Mouse (Mus musculus): ENCODE data around the gene Qk.

Qk gene

DNA sequence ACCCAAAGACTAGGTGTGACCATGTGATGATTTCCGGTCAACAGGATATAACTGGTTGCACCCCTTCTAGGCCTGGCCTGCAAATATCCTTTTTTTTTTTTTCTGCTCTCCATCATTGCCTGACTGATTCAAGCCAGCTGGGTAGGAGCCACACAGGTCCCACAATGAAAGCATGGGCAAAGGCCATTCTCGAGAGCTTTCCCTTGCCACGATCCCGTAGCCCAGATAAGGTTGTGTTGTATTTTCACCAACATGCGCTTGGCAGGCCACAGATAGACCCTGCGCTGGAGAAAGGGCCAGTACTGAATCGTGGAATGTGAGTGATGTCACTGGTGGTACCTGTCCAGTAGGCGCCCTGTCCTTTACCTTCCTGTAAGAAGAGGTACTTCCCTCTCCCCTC, 13.7 kb upstream of the Qk start:
- Histone ChIP-seq H3K36me3 (ENCODE audit: insufficient read depth, low read length) (no peaks in the 10 kb centered on the region), H3K4me3 (replicated peaks; ENCODE audit: low read length) (no peak overlapping the region), H3K9me3 (ENCODE audit: low read length) (no peaks in the 10 kb centered on the region), H3K27me3 (ENCODE audit: insufficient read depth, low read length) (peaks cover 7% of the 10 kb centered on the region; the same call in 1 of the 2 replicates), H3K4me1 (replicated peaks; ENCODE audit: low read depth, low read length) (peaks cover 67% of the 10 kb centered on the region)
- no peak for TF ChIP-seq CTCF (conservative IDR thresholded peaks at IDR 0.05; ENCODE audit: low read length)
- TF ChIP-seq NANOG (IDR thresholded peaks at IDR 0.05; ENCODE audit: borderline replicate concordance, low read length) = no peak

DNA sequence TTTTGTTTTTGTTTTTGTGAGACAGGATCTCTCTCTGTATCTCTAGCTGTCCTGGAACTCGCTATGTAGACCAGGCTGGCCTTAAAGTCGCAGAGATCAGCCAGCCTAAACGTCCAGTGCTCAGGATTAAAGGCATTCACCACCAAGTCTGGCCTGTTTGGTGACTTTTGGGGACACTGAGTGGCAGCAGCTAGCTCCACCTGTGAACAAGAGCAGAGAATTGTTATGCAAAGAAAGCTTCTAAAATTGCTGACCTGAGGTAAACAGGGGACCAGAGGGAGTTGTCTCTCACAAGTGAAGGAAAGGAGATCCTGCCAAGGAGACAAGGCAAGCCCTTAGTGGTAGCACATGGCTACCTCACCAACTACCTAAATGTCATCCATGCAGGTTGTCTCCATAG, 12.5 kb upstream of the Qk start:
- no peaks in the 10 kb centered on the region for H3K36me3 ChIP-seq (ENCODE audit: insufficient read depth, low read length)
- H3K4me1 ChIP-seq (replicated peaks; ENCODE audit: low read depth, low read length) = peaks cover 62% of the 10 kb centered on the region
- H3K9me3 ChIP-seq (ENCODE audit: low read length) = peaks cover 8% of the 10 kb centered on the region; the same call in 1 of the 2 replicates
- TF ChIP-seq POU5F1 (IDR thresholded peaks at IDR 0.05; ENCODE audit: borderline replicate concordance, low read length) (no peak), NANOG (IDR thresholded peaks at IDR 0.05; ENCODE audit: borderline replicate concordance, low read length) (no peak), CTCF (conservative IDR thresholded peaks at IDR 0.05; ENCODE audit: low read length) (no peak)
- H3K4me3 ChIP-seq (replicated peaks; ENCODE audit: low read length) = no peak overlapping the region
- H3K27me3 ChIP-seq (ENCODE audit: insufficient read depth, low read length) = peaks cover 7% of the 10 kb centered on the region; the same call in 1 of the 2 replicates

DNA sequence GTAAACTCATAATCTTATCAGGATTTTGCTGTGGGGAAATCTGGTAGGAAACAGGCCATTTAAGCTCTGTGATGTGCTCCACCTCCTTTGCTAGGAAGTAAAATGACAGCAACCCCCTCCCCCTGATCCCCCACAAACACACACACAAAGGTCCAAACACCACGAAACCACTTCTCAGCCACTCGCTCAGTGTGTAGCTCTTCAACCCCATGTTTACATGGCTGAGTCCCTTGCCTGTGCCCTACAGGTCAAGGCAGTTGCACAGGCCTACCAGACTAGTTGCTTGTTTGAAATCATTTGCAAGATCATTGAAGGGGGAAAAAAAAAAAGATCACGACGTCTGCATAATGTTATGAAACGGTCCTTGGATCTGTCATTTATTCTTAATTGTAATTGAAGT, 9.8 kb upstream of the Qk start:
- H3K27me3 ChIP-seq (ENCODE audit: insufficient read depth, low read length) = peaks cover 7% of the 10 kb centered on the region; the same call in 1 of the 2 replicates
- peaks cover 56% of the 10 kb centered on the region for H3K4me1 ChIP-seq (replicated peaks; ENCODE audit: low read depth, low read length)
- H3K36me3 ChIP-seq (ENCODE audit: insufficient read depth, low read length) = no peaks in the 10 kb centered on the region
- peaks cover 9% of the 10 kb centered on the region; the same call in 1 of the 2 replicates for H3K9me3 ChIP-seq (ENCODE audit: low read length)
- H3K4me3 ChIP-seq (replicated peaks; ENCODE audit: low read length) = no peak overlapping the region
- TF ChIP-seq CTCF (conservative IDR thresholded peaks at IDR 0.05; ENCODE audit: low read length) (no peak), POU5F1 (IDR thresholded peaks at IDR 0.05; ENCODE audit: borderline replicate concordance, low read length) (no peak), NANOG (IDR thresholded peaks at IDR 0.05; ENCODE audit: borderline replicate concordance, low read length) (no peak)

DNA sequence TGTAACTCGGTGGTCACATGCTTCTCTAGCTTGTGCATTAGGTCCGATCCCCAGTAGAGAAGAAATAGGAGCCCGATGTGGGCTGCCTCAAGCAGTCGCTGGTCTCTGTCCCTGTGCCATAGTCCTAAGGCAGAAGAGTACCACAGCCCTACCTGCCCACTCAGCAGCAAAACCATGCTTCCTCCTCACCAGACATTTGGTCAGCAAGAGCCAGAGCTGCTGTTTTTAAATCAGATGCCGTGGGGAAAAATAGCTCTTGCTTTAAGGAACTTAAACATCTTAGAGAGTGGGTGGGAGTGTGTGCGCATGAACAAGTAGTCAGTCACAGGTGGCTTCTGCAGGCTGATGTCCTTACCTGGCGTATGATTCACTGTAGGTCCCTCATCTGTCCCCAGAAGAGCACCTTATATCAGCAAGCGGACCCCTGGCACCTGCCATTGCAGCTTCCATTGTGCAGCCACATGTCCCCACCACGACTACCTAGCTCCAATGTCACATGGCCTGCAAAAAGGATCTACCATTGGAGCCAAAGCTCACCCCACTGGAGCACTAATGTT, 9.0 kb upstream of the Qk start:
- Histone ChIP-seq H3K9me3 (ENCODE audit: low read length) (peaks cover 9% of the 10 kb centered on the region; the same call in 1 of the 2 replicates), H3K4me1 (replicated peaks; ENCODE audit: low read depth, low read length) (peaks cover 48% of the 10 kb centered on the region), H3K27me3 (ENCODE audit: insufficient read depth, low read length) (peaks cover 5% of the 10 kb centered on the region; the same call in 1 of the 2 replicates), H3K4me3 (replicated peaks; ENCODE audit: low read length) (no peak overlapping the region), H3K36me3 (ENCODE audit: insufficient read depth, low read length) (no peaks in the 10 kb centered on the region)
- TF ChIP-seq CTCF (conservative IDR thresholded peaks at IDR 0.05; ENCODE audit: low read length) (no peak), NANOG (IDR thresholded peaks at IDR 0.05; ENCODE audit: borderline replicate concordance, low read length) (no peak), POU5F1 (IDR thresholded peaks at IDR 0.05; ENCODE audit: borderline replicate concordance, low read length) (no peak)

DNA sequence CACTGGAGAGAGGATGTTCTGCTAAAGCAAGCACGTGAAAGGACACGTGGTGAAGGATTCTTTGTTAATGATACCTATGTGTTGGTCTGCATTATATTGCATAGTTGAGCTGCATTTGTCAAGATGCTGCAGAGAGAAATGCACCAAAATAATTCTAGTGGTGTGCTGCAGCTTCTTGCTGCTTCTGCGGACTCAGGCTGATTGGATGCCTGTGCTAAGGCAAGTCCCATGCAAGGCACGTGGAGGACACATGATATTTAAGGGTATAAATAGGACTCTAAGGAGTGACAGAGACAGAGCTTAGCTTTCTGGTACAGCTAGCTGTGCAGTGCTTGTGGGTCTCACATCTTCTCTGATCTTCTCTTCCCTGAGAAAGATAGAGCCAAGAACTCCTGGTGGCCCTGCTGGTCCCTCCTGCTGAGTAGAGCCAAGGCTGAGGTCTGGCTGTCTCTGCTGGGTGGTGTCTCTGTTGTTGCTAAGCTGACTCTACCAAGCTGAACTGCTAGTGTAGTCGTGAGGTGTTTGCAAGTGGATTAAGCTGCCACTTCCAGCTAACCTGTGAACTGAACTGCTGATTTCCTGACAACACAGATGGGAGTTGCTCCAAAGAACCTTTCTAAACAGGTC, 8.0 kb upstream of the Qk start:
- no peak overlapping the region for H3K4me3 ChIP-seq (replicated peaks; ENCODE audit: low read length)
- H3K4me1 ChIP-seq (replicated peaks; ENCODE audit: low read depth, low read length) = peaks cover 39% of the 10 kb centered on the region
- no peaks in the 10 kb centered on the region for H3K27me3 ChIP-seq (ENCODE audit: insufficient read depth, low read length)
- H3K9me3 ChIP-seq (ENCODE audit: low read length) = peaks cover 9% of the 10 kb centered on the region; the same call in 1 of the 2 replicates
- no peak for TF ChIP-seq POU5F1 (IDR thresholded peaks at IDR 0.05; ENCODE audit: borderline replicate concordance, low read length)
- no peak for TF ChIP-seq CTCF (conservative IDR thresholded peaks at IDR 0.05; ENCODE audit: low read length)
- TF ChIP-seq NANOG (IDR thresholded peaks at IDR 0.05; ENCODE audit: borderline replicate concordance, low read length) = no peak
- no peaks in the 10 kb centered on the region for H3K36me3 ChIP-seq (ENCODE audit: insufficient read depth, low read length)

DNA sequence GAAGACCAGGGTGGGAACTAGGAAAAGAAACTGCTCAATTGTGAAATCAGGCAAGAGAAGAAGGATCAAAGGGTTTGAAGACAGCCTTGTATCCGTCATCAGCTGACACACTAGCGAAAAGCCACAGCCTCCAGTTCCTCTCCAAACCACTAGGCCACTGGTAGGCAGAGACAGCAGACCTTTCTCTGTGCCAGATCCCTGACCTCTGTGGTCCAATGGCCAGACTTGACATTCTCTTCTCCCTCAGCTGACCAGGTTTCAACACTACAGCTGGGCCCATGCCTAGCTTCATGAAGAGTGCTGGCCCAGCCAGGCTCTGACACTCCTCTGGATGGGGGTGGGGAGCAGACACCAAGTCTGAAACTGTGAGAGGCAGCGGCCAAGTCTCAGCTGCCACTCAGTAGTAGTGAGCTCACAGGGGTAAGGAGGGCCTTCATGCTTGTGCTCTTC, 7.0 kb upstream of the Qk start:
- no peak for TF ChIP-seq NANOG (IDR thresholded peaks at IDR 0.05; ENCODE audit: borderline replicate concordance, low read length)
- TF ChIP-seq POU5F1 (IDR thresholded peaks at IDR 0.05; ENCODE audit: borderline replicate concordance, low read length) = no peak
- TF ChIP-seq CTCF (conservative IDR thresholded peaks at IDR 0.05; ENCODE audit: low read length) = no peak
- no peaks in the 10 kb centered on the region for H3K36me3 ChIP-seq (ENCODE audit: insufficient read depth, low read length)
- H3K4me1 ChIP-seq (replicated peaks; ENCODE audit: low read depth, low read length) = peaks cover 30% of the 10 kb centered on the region
- H3K27me3 ChIP-seq (ENCODE audit: insufficient read depth, low read length) = no peaks in the 10 kb centered on the region
- peaks cover 9% of the 10 kb centered on the region; the same call in 1 of the 2 replicates for H3K9me3 ChIP-seq (ENCODE audit: low read length)
- H3K4me3 ChIP-seq (replicated peaks; ENCODE audit: low read length) = no peak overlapping the region

DNA sequence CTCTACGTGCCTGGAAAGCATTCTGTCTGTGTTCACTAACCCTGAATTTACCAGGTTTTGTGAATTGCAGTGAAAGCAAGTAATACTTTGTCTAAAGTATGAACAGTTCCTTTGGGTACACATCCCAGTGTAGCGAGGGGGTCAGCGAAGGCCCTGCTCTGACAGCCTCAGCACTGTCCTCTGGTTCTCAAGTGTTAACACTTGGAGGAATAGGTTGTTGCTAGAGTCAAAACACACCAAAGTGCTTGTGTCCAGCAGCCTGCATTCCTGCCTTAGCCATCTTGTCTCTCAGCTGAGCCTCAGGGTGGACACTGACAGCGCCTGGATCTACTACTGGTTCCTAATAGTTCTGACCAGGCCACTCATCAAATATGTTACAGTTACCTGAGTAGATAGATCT, 6.3 kb upstream of the Qk start:
- Histone ChIP-seq H3K4me3 (replicated peaks; ENCODE audit: low read length) (no peak overlapping the region), H3K27me3 (ENCODE audit: insufficient read depth, low read length) (no peaks in the 10 kb centered on the region), H3K4me1 (replicated peaks; ENCODE audit: low read depth, low read length) (peaks cover 34% of the 10 kb centered on the region), H3K36me3 (ENCODE audit: insufficient read depth, low read length) (no peaks in the 10 kb centered on the region), H3K9me3 (ENCODE audit: low read length) (peaks cover 9% of the 10 kb centered on the region; the same call in 1 of the 2 replicates)
- TF ChIP-seq CTCF (conservative IDR thresholded peaks at IDR 0.05; ENCODE audit: low read length) (no peak), POU5F1 (IDR thresholded peaks at IDR 0.05; ENCODE audit: borderline replicate concordance, low read length) (no peak), NANOG (IDR thresholded peaks at IDR 0.05; ENCODE audit: borderline replicate concordance, low read length) (no peak)

DNA sequence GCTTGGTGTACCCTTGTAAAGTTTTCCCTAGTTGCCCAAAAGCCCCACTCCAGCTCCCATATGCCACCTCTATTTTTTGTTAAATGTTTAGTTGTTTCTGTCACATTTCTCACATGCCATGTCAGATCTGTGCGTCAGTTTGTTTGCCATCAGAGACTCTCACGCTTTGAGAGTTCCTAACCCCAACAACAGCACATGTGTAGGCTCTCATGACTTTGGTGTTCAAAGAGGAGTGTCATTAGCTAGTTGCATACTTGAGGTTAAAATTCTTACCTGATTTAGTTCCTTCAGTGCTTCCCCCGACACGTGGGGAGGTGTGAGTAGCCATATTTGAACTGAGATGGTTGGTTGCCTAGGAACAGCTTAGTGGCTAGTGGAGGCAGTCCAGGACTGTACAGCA, 2.1 kb upstream of the Qk start:
- Histone ChIP-seq H3K4me3 (replicated peaks; ENCODE audit: low read length) (no peak overlapping the region), H3K9me3 (ENCODE audit: low read length) (no peaks in the 10 kb centered on the region), H3K27me3 (ENCODE audit: insufficient read depth, low read length) (no peaks in the 10 kb centered on the region), H3K36me3 (ENCODE audit: insufficient read depth, low read length) (no peaks in the 10 kb centered on the region), H3K4me1 (replicated peaks; ENCODE audit: low read depth, low read length) (peaks cover 28% of the 10 kb centered on the region)
- TF ChIP-seq CTCF (conservative IDR thresholded peaks at IDR 0.05; ENCODE audit: low read length) (no peak), POU5F1 (IDR thresholded peaks at IDR 0.05; ENCODE audit: borderline replicate concordance, low read length) (no peak), NANOG (IDR thresholded peaks at IDR 0.05; ENCODE audit: borderline replicate concordance, low read length) (no peak)

All from E14TG2a.4 (cell line).